Mouse (Mus musculus) CH12.LX (cell line): ENCODE measurements around the gene Gm49403. TPM values are rescaled to one million over a fixed set of nuclear protein-coding genes. Genes with fewer than 3 reads are reported as not detected.

ENCODE experiments used
- DNase-seq: peaks from one replicate; pipeline ENCODE4 v3.0.0-alpha.2; 2013; ENCODE audit errors: extremely low read depth
- H3K27ac ChIP-seq: 2 replicates; pipeline ENCODE4 v1.5.1; 2012; ENCODE audit warnings: low read depth, mild to moderate bottlenecking, control low read depth, moderate library complexity; ENCODE audit not compliant: insufficient read depth
- H3K27me3 ChIP-seq: replicated peaks from 2 replicates; pipeline ENCODE3; 2012; ENCODE audit warnings: inconsistent platforms
- H3K36me3 ChIP-seq, 2 experiments: replicated peaks in 1 of 2; 2 replicates each; pipeline versions ENCODE3 to v1.6.1; 2012; ENCODE audit warnings: inconsistent platforms in 1 of 2, low read length in 1 of 2, mild to moderate bottlenecking in 1 of 2, mixed read lengths in 1 of 2, moderate library complexity in 1 of 2; ENCODE audit not compliant: control insufficient read depth in 1 of 2, insufficient read depth in 1 of 2
- H3K4me1 ChIP-seq, 2 experiments: 2 replicates each; pipeline ENCODE4 v1.6.1; 2012; ENCODE audit warnings: inconsistent platforms in 1 of 2, moderate library complexity in 1 of 2; ENCODE audit not compliant: insufficient read depth in 2 of 2, control insufficient read depth in 1 of 2
- H3K4me2 ChIP-seq: 2 replicates; pipeline ENCODE4 v1.6.1; 2012; ENCODE audit warnings: low read depth, mild to moderate bottlenecking, control low read depth; ENCODE audit not compliant: poor library complexity, insufficient read depth, severe bottlenecking
- H3K4me3 ChIP-seq, 3 experiments: fragments of 150-350 bp in 1 of 3; sonication (generic) in 1 of 3; replicated peaks in 1 of 3; 2 replicates each; pipeline versions ENCODE3 to v1.5.1; 2011 to 2012; ENCODE audit warnings: low read depth in 2 of 3, low read length in 2 of 3, mild to moderate bottlenecking in 2 of 3, moderate library complexity in 2 of 3, control low read depth in 1 of 3, improper control_type of control experiment in 1 of 3, inconsistent platforms in 1 of 3, mixed read lengths in 1 of 3; ENCODE audit not compliant: poor library complexity in 1 of 3
- H3K79me2 ChIP-seq: replicated peaks from 2 replicates; pipeline ENCODE4 v1.6.1; 2012; ENCODE audit warnings: mild to moderate bottlenecking, moderate library complexity; ENCODE audit not compliant: control insufficient read depth, poor library complexity, insufficient read depth, severe bottlenecking; ENCODE audit errors: extremely low read depth
- H3K9ac ChIP-seq: 2 replicates; pipeline ENCODE4 v1.6.1; 2012; ENCODE audit warnings: low read depth, mild to moderate bottlenecking, control low read depth, moderate library complexity; ENCODE audit not compliant: insufficient read depth
- H3K9me3 ChIP-seq: replicated peaks from 2 replicates; pipeline ENCODE3; 2012; ENCODE audit warnings: low read length, inconsistent platforms, mixed read lengths
- CHD1 ChIP-seq: IDR thresholded peaks from 2 replicates; pipeline ENCODE4 v1.6.1; 2012; ENCODE audit warnings: low read depth, low read length, improper control_type of control experiment, inconsistent platforms
- CHD2 ChIP-seq: IDR thresholded peaks from 2 replicates; pipeline ENCODE4 v1.6.1; 2011; ENCODE audit warnings: low read length, improper control_type of control experiment
- CTCF ChIP-seq, 2 experiments: IDR thresholded peaks in 1 of 2; conservative IDR thresholded peaks in 1 of 2; 2 replicates each; pipeline ENCODE4 v1.5.1; 2011 to 2012; ENCODE audit warnings: low read depth in 2 of 2, low read length in 2 of 2, improper control_type of control experiment in 1 of 2, inconsistent platforms in 1 of 2, mild to moderate bottlenecking in 1 of 2, moderate library complexity in 1 of 2
- E2F4 ChIP-seq: IDR thresholded peaks from 2 replicates; pipeline ENCODE4 v1.6.1; 2011; ENCODE audit warnings: low read depth, low read length, improper control_type of control experiment; ENCODE audit not compliant: insufficient replicate concordance
- ELF1 ChIP-seq: IDR thresholded peaks from 2 replicates; pipeline ENCODE4 v1.6.1; 2014; ENCODE audit warnings: low read depth, mild to moderate bottlenecking, inconsistent platforms, low read length, improper control_type of control experiment
- EP300 ChIP-seq: IDR thresholded peaks from 2 replicates; pipeline ENCODE4 v1.6.1; 2011; ENCODE audit warnings: low read length, improper control_type of control experiment
- IRF4 ChIP-seq: IDR thresholded peaks from 2 replicates; pipeline ENCODE4 v1.6.1; 2014; ENCODE audit warnings: low read depth, mild to moderate bottlenecking, inconsistent platforms, low read length, improper control_type of control experiment
- JUN ChIP-seq: IDR thresholded peaks from 2 replicates; pipeline ENCODE4 v1.6.1; 2011; ENCODE audit warnings: low read depth, mild to moderate bottlenecking, low read length, improper control_type of control experiment, moderate library complexity; ENCODE audit not compliant: insufficient read depth
- JUND ChIP-seq: conservative IDR thresholded peaks from 2 replicates; pipeline ENCODE4 v1.6.1; 2011; ENCODE audit warnings: low read depth, low read length, improper control_type of control experiment
- KAT2A ChIP-seq: IDR thresholded peaks from 2 replicates; pipeline ENCODE4 v1.6.1; 2012; ENCODE audit warnings: low read length, improper control_type of control experiment, inconsistent platforms; ENCODE audit not compliant: insufficient replicate concordance
- MAFK ChIP-seq: IDR thresholded peaks from 2 replicates; pipeline ENCODE4 v1.6.1; 2011; ENCODE audit warnings: low read length, improper control_type of control experiment; ENCODE audit not compliant: insufficient replicate concordance
- MAX ChIP-seq: IDR thresholded peaks from 2 replicates; pipeline ENCODE4 v1.6.1; 2011; ENCODE audit warnings: low read length, improper control_type of control experiment
- MAZ ChIP-seq: IDR thresholded peaks from 2 replicates; pipeline ENCODE4 v1.6.1; 2012; ENCODE audit warnings: low read depth, mild to moderate bottlenecking, inconsistent platforms, low read length, improper control_type of control experiment, moderate library complexity
- MEF2A ChIP-seq: IDR thresholded peaks from 2 replicates; pipeline ENCODE4 v1.6.1; 2014; ENCODE audit warnings: low read depth, mild to moderate bottlenecking, inconsistent platforms, low read length, improper control_type of control experiment, borderline replicate concordance
- MYC ChIP-seq: IDR thresholded peaks from 2 replicates; pipeline ENCODE4 v1.6.1; 2011; ENCODE audit warnings: low read depth, mild to moderate bottlenecking, improper control_type of control experiment, low read length
- NRF1 ChIP-seq: IDR thresholded peaks from 2 replicates; pipeline ENCODE4 v1.6.1; 2014; ENCODE audit warnings: low read depth, mild to moderate bottlenecking, inconsistent platforms, low read length, improper control_type of control experiment, moderate library complexity
- POLR2A ChIP-seq: IDR thresholded peaks from 2 replicates; pipeline ENCODE4 v1.6.1; 2011; ENCODE audit warnings: low read depth, mild to moderate bottlenecking, improper control_type of control experiment, low read length
- POLR2AphosphoS2 ChIP-seq: IDR thresholded peaks from 2 replicates; pipeline ENCODE4 v1.6.1; 2011; ENCODE audit warnings: low read depth, low read length, improper control_type of control experiment
- RAD21 ChIP-seq: IDR thresholded peaks from 2 replicates; pipeline ENCODE4 v1.6.1; 2011; ENCODE audit warnings: low read depth, mild to moderate bottlenecking, low read length, improper control_type of control experiment, moderate library complexity
- SMC3 ChIP-seq: IDR thresholded peaks from 2 replicates; pipeline ENCODE4 v1.6.1; 2011; ENCODE audit warnings: low read depth, low read length, improper control_type of control experiment
- TBP ChIP-seq: conservative IDR thresholded peaks from 2 replicates; pipeline ENCODE4 v1.6.1; 2011; ENCODE audit warnings: low read depth, low read length, improper control_type of control experiment
- TCF12 ChIP-seq: IDR thresholded peaks from 2 replicates; pipeline ENCODE4 v1.6.1; 2014; ENCODE audit warnings: low read depth, mild to moderate bottlenecking, inconsistent platforms, low read length, improper control_type of control experiment
- UBTF ChIP-seq: IDR thresholded peaks from 2 replicates; pipeline ENCODE4 v1.6.1; 2012; ENCODE audit warnings: low read depth, mild to moderate bottlenecking, inconsistent platforms, low read length, improper control_type of control experiment, moderate library complexity
- USF1 ChIP-seq: IDR thresholded peaks from 2 replicates; pipeline ENCODE4 v1.6.1; 2014; ENCODE audit warnings: low read depth, mild to moderate bottlenecking, inconsistent platforms, low read length, improper control_type of control experiment
- USF2 ChIP-seq: conservative IDR thresholded peaks from 2 replicates; pipeline ENCODE4 v1.6.1; 2011; ENCODE audit warnings: low read depth, low read length, improper control_type of control experiment
- dilution Hi-C: fragments of 300-500 bp; cut with MboI; formaldehyde crosslinking; loops from 2 replicates; pipeline ENCODE4 v1.14.3; 2020; ENCODE audit warnings: low sequenced_read_pairs; ENCODE audit not compliant: extremely low pct_unique_long_range_greater_than_20kb, extremely low pct_ligation_motif_present
- in situ Hi-C: fragments of 300-500 bp; cut with MboI; formaldehyde crosslinking; loops from 3 replicates; pipeline ENCODE4 v1.14.3; 2019; ENCODE audit warnings: low sequenced_read_pairs, low pct_ligation_motif_present, low pct_unique_long_range_greater_than_20kb, mixed read lengths
- polyA plus RNA-seq: library from polyadenylated mRNA; unstranded; fragments of >175 nt; gene quantifications from 2 replicates; pipeline ENCODE4 v1.2.1, GENCODE M21; 2012; ENCODE audit warnings: low read depth; ENCODE audit not compliant: insufficient read length
- total RNA-seq, 2 experiments: library from RNA; depleted of rRNA; stranded (reverse); fragments of 300-350 nt in 1 of 2; fragments of >200 nt in 1 of 2; gene quantifications; 2 replicates each; pipeline ENCODE4 v1.2.3; 2012 to 2014

Gene Gm49403
- total and polyA plus RNA-seq, 3 experiments, result not detected

GRCm38 (mm10) chr19:8871267-8872186, 12.2 kb upstream of the Gm49403 start, which contains the start of gene Ubxn1 (continued):
- peak; percentile 98 for TF ChIP-seq MAX
- TF ChIP-seq KAT2A, result peak; percentile 92; the same call in 1 of the 2 replicates
- peak; percentile 66; the same call in 1 of the 2 replicates for TF ChIP-seq TCF12
- TF ChIP-seq E2F4, result no peak
- TF ChIP-seq CHD2, result no peak
- TF ChIP-seq RAD21, result no peak
- TF ChIP-seq UBTF, result no peak
- TF ChIP-seq CHD1, result no peak
- TF ChIP-seq MYC, result peak; percentile 48; the same call in 1 of the 2 replicates
- TF ChIP-seq MAZ, result peak; percentile 96
- no peak for TF ChIP-seq POLR2AphosphoS2
- TF ChIP-seq NRF1, result no peak
- TF ChIP-seq POLR2A, result peak; percentile 70

GRCm38 (mm10) chr19:8872266-8872840, 11.4 kb upstream of the Gm49403 start:
- H3K79me2 ChIP-seq, result peaks cover 19% of the 10 kb centered on the region
- H3K9me3 ChIP-seq, result no peaks in the 10 kb centered on the region
- H3K4me3 ChIP-seq, result peak overlapping the region; percentile 84 to 97 (median 87)
- H3K36me3 ChIP-seq, result peaks cover 25 to 43% of the 10 kb centered on the region in 2 experiments
- peak overlapping the region; percentile 43 for H3K4me2 ChIP-seq
- DNase-seq, result no peak
- H3K27me3 ChIP-seq, result no peaks in the 10 kb centered on the region
- in situ Hi-C loops, result no loop called here
- peak overlapping the region; percentile 88 for H3K9ac ChIP-seq
- TF ChIP-seq CTCF (conservative IDR thresholded peaks at IDR 0.05 in 1 of 2, IDR thresholded peaks at IDR 0.05 in 1 of 2; ENCODE audit: low read depth in 2 of 2, low read length in 2 of 2) (no peak), MYC (no peak), UBTF (no peak), RAD21 (no peak), MEF2A (no peak), IRF4 (no peak), USF1 (no peak), SMC3 (no peak), USF2 (no peak), JUN (no peak), JUND (no peak), POLR2A (no peak), MAFK (no peak), ELF1 (no peak), CHD1 (no peak; the same call in 1 of the 2 replicates), TBP (no peak), EP300 (no peak)
- TF ChIP-seq, all 38 proteins: peak for 0
- H3K4me1 ChIP-seq, result peaks cover 2 to 16% of the 10 kb centered on the region in 2 experiments; a peak in 2 of 4 replicates
- dilution Hi-C loops, result no loop called here
- H3K27ac ChIP-seq, result no peak overlapping the region
